Mouse (Mus musculus) liver, embryonic 16.5 days (tissue): Measurements from ENCODE around the gene Amh. TPM values are rescaled to one million over a fixed set of nuclear protein-coding genes. Genes with fewer than 3 reads are reported as not detected.
A peak's percentile ranks its signal among the peaks of the same experiment; 100 is the strongest.
"Not testable (repeated sequence)": the region's sequence is repeated elsewhere in the genome, so short reads cannot be mapped to it uniquely, and the experiment has no call there.

Experiments
- ATAC-seq: fragments of 200-750 bp; cut with Nextera tagmentation; 2 replicates; pipeline ENCODE4 v1.8.0; 2017; ENCODE audit warnings: low read depth, mild to moderate bottlenecking, moderate number of reproducible peaks, moderate library complexity
- H3K27ac ChIP-seq: fragments of 300-500 bp; sonication (generic); 2 replicates; pipeline ENCODE4 v1.5.1; 2014; ENCODE audit warnings: mild to moderate bottlenecking, low read length
- H3K27me3 ChIP-seq: fragments of 300-500 bp; sonication (generic); 2 replicates; pipeline ENCODE4 v1.6.1; 2014; ENCODE audit warnings: low read depth, low read length, mixed read lengths; ENCODE audit not compliant: control insufficient read depth, insufficient read depth
- H3K36me3 ChIP-seq: fragments of 300-500 bp; sonication (generic); 2 replicates; pipeline ENCODE4 v1.6.1; 2014; ENCODE audit warnings: mild to moderate bottlenecking; ENCODE audit not compliant: control insufficient read depth, insufficient read depth
- H3K4me1 ChIP-seq: fragments of 300-500 bp; sonication (generic); 2 replicates; pipeline ENCODE4 v1.6.1; 2014; ENCODE audit warnings: low read depth, low read length, mixed read lengths; ENCODE audit not compliant: control insufficient read depth
- H3K4me2 ChIP-seq: fragments of 300-500 bp; sonication (generic); 2 replicates; pipeline ENCODE4 v1.6.1; 2014; ENCODE audit warnings: low read depth, low read length, mixed read lengths
- H3K4me3 ChIP-seq: fragments of 300-500 bp; sonication (generic); 2 replicates; pipeline ENCODE4 v1.5.1; 2014; ENCODE audit warnings: low read depth, mild to moderate bottlenecking, low read length
- H3K9ac ChIP-seq: fragments of 300-500 bp; sonication (generic); 2 replicates; pipeline ENCODE4 v1.6.1; 2014; ENCODE audit warnings: low read depth, low read length
- H3K9me3 ChIP-seq: fragments of 300-500 bp; sonication (generic); replicated peaks from 2 replicates; pipeline ENCODE4 v1.6.1; 2016; ENCODE audit warnings: low read length; ENCODE audit not compliant: control insufficient read depth
- WGBS: fragments of 180-500 bp; shearing (Covaris S2); extraction: QIAGEN DNeasy Blood & Tissue Kit; methylation state at CpG from one replicate; pipeline ENCODE4 v1.1.7; 2014; ENCODE audit not compliant: insufficient replicate concordance; 5-methylcytosine and 5-hydroxymethylcytosine counted together
- polyA plus RNA-seq: library from polyadenylated mRNA; unstranded; fragments of >200 nt; fragmentation: Nextera tagmentation; extraction: Ambion mirVana; gene quantifications from 2 replicates; pipeline ENCODE4 v1.2.1, GENCODE M21; 2015

Gene Amh
- polyA plus RNA-seq, 1 experiment from 2014 or later = 0.08 TPM

DNA sequence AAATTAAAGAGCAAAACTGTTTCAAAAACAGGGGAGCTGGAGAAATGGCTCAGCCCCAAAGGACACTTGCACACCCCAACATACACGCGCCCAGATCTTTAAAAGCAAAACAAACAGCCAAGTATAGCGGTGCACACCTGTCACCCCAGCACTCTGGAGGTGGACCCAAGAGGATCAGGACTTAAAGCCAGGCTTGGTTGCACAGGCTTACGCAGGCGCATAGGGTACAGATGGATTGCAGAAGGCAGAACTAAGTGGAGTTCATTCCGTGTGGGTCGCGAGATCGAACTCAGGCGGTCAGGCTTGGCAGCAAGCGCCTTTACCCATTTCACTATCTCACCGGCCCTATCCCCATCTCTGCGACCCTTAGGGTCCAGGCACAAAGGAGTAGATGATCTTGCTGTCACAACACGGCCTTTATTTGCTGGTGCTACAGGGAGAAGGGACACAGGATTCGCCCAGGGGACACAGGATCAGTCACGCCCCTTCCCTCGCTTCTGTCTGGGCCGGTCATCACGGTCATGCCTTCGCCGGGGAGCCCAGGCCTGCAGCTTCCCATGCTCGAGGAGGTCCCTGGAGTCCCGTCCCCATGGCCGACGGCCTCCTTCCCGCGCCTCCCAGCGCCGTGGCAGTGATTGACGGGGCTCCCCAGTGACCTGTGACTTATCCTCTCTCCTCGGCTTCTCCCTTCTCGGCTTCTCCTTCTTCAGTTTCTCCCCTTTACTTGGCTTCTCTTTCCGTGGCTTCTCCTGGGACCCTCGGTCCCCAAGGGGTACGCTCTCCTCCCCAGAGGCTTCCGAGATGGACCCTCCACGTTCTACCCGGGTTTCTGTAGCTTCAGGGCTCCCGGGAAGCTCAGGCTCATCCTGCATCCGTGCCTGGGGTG is 3.3 kb downstream of the Amh start:
- Histone ChIP-seq H3K36me3 (peaks cover 17% of the 10 kb centered on the region), H3K4me2 (0 out of 2 replicates have a peak overlapping the region, but pooled peaks have one; percentile 0), H3K9me3 (no peaks in the 10 kb centered on the region), H3K9ac (no peak overlapping the region), H3K4me1 (peaks cover 38% of the 10 kb centered on the region), H3K4me3 (no peak overlapping the region), H3K27ac (no peak overlapping the region), H3K27me3 (peaks cover 60% of the 10 kb centered on the region)
- ATAC-seq = no peak
- WGBS = 20% methylated on average over 40 of the region's 40 CpGs

DNA sequence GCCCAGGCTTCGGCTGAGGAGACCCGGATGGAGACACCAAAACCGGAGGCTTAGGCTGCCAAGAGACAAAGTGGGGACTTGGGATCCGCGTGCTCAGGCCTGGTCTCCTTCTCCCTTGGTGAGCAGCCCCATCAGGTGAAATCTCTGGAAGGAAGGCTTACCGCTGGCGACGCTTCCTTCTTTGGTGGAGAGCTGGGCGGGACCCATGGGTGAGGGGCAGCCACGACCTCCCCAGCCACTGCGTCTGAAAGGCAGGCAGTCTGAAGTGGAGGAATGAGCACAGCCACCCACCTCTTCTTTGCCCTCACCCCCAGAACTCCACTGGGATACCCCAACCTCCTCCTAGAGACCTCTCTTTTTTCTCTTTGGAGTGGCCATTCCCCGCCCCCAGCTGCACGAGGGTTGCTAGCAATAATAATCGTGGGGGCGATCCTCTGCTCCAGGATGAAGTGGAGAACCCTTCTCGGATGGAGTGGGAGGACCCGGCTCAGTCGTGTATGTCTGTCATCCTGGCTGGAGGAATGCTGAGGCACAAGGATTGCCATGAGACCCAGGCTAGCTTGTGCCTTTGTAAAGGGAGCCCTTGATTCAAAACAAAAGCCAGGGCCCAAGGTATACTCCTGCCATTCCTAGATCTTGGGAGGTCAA is 4.1 kb downstream of the Amh start:
- H3K27ac ChIP-seq = no peak overlapping the region
- no peak for ATAC-seq
- peaks cover 61% of the 10 kb centered on the region for H3K27me3 ChIP-seq
- peaks cover 9% of the 10 kb centered on the region for H3K36me3 ChIP-seq
- WGBS = 11% methylated on average over 18 of the region's 18 CpGs
- no peak overlapping the region for H3K4me2 ChIP-seq
- peaks cover 38% of the 10 kb centered on the region for H3K4me1 ChIP-seq
- no peak overlapping the region for H3K4me3 ChIP-seq
- no peaks in the 10 kb centered on the region for H3K9me3 ChIP-seq
- no peak overlapping the region for H3K9ac ChIP-seq

DNA sequence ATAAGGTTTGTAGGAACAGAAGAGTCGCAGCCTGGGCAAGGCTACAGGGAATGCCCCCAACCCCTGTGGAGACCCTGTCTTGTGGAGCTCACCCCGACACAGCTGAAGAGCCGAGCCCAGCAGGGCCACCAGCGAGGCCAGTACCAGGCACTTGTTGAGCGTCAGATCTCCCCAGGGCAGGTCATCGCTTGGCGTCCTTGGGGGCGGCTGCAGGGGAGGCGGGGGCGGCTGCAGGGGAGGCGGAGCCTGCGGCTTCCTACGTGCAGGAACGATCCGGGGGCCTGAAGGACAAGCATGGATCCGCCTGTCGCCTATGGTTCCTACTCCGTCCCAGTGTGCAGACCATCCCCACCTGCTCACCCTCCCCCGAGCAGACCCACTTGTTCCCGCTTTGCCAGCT is 5.0 kb downstream of the Amh start:
- Histone ChIP-seq H3K36me3 (no peaks in the 10 kb centered on the region), H3K9ac (no peak overlapping the region), H3K4me1 (peaks cover 36% of the 10 kb centered on the region), H3K27ac (no peak overlapping the region), H3K9me3 (no peaks in the 10 kb centered on the region), H3K27me3 (peaks cover 61% of the 10 kb centered on the region), H3K4me2 (no peak overlapping the region), H3K4me3 (no peak overlapping the region)
- WGBS = 10% methylated on average over 19 of the region's 20 CpGs
- no peak for ATAC-seq

DNA sequence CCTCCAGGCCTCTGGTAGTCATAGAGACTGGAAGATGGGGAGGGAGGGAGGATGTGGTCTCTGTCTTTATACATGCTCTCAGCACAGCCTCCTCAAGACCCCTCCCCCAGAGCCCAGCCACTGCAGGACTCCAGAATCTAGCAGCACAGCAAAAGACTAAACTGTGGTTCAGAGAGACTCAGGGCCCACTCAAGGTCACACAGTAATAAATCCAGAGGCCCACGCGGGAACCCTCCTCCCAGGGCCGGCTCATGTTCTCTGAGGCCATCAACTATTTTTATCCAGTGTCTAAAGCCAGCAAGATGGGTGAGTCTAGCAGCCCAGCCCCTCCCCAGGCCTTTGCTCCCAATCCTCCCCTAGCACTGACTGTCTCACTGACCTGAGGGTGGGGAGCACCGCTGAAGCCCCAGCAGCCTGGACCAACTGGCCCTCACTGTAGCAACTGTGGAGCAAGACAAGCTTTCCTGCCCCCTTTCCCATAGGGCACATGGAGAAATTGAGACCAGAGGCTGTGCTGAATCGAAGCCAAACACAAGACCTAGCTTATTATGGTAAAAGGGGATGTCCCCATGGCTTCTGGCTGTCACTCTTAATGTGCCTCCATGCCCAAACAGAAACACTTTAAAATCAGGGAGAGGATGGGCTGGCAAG is 7.5 kb downstream of the Amh start:
- Histone ChIP-seq H3K36me3 (no peaks in the 10 kb centered on the region), H3K4me3 (no peak overlapping the region), H3K4me1 (peaks cover 12% of the 10 kb centered on the region), H3K9me3 (no peaks in the 10 kb centered on the region), H3K27ac (no peak overlapping the region), H3K4me2 (no peak overlapping the region), H3K27me3 (peaks cover 48% of the 10 kb centered on the region), H3K9ac (no peak overlapping the region)
- WGBS = 47% methylated on average over 5 of the region's 5 CpGs
- no peak for ATAC-seq

DNA sequence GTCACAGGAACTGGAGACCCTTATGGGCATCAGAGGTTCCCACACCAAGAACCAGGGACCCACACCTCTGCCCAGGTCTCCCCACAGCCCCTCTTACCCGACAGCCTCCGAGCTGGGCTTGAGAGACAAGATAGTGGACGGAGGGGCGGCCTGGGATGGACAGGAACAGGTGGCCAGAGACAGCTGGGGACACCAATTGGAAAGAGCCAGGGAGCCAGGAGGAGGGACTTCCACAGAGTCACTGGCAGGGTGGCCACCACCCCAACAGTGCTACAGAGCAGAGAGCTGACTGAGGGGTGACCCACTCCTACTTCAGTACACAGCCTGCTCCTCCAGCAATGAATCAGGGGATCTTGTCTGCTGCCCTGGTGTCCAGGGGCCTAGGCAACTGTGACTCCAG is 8.3 kb downstream of the Amh start, which contains the start of gene Jsrp1:
TSS of gene Jsrp1 (minus strand) at position 133 of the 400 bp plus-strand sequence.
- Histone ChIP-seq H3K4me1 (peaks cover 7% of the 10 kb centered on the region), H3K9me3 (no peaks in the 10 kb centered on the region), H3K27me3 (peaks cover 39% of the 10 kb centered on the region), H3K36me3 (no peaks in the 10 kb centered on the region), H3K4me3 (no peak within 1 kb of the TSS), H3K9ac (no peak within 1 kb of the TSS), H3K27ac (no peak within 1 kb of the TSS), H3K4me2 (no peak within 1 kb of the TSS)
- no peak for ATAC-seq
- WGBS = 71% methylated on average over 4 of the region's 4 CpGs

DNA sequence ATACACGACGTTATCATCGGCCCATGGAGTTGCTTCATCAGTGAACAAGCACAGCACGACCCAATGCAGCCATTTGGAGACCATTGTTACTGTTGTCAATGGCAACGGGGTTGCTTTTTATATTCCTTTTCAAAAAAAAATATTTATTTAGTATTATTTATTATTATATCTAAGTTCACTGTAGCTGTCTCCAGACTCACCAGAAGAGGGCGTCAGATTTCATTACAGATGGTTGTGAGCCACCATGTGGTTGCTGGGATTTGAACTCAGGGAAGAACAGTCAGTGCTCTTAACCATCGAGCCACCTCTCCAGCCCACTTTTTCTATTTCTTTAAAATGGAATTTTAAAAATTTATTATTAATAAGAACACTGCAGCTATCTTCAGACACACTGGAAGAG is 9.8 kb downstream of the Amh start:
- no peak for ATAC-seq
- H3K27ac ChIP-seq = no peak overlapping the region
- peaks cover 17% of the 10 kb centered on the region for H3K4me1 ChIP-seq
- 53% methylated on average over 7 of the region's 7 CpGs for WGBS
- H3K9ac ChIP-seq = no peak overlapping the region
- peaks cover 25% of the 10 kb centered on the region for H3K27me3 ChIP-seq
- no peak overlapping the region for H3K4me2 ChIP-seq
- H3K36me3 ChIP-seq = no peaks in the 10 kb centered on the region
- H3K4me3 ChIP-seq = no peak overlapping the region
- H3K9me3 ChIP-seq = no peaks in the 10 kb centered on the region

DNA sequence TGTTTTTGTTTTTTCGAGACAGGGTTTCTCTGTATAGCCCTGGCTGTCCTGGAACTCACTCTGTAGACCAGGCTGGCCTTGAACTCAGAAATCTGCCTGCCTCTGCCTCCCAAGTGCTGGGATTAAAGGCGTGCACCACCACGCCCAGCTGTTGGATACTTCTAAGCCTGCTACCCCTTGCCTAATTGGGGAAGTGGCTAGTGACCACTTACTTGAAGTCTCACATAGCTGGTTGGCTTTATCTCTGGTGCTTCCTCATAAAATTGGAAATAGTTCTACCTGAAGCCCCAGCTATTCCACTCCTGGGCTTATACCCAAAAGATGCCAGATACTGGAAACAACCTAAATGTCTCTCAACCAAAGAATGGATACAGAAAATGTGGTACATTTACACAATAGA is 11.3 kb downstream of the Amh start:
- not testable (repeated sequence) for H3K4me2 ChIP-seq, H3K9me3 ChIP-seq, H3K9ac ChIP-seq, H3K36me3 ChIP-seq, H3K4me3 ChIP-seq, H3K27ac ChIP-seq, ATAC-seq
- Histone ChIP-seq H3K4me1 (peaks cover 23% of the 10 kb centered on the region), H3K27me3 (peaks cover 11% of the 10 kb centered on the region)
- 54% methylated on average over 3 of the region's 3 CpGs for WGBS

DNA sequence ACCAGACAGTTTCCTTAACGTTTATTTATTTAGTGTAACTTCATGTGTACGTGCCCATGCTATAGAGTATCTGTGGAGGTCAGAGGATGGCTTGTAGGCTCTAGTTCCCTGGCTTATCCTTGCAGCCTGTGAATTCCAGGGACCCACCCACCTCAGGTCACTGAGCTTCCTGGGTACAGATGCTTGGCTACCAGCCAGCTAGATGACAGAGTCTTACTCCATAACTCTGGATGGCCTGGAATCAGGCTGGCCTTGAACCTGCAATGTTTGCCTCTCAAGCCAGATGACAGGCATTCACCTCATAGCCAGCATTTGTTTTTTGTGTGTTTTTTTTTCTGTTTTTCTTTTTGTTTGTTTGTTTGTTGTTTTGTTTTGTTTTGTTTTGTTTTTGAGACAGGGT is 12.1 kb downstream of the Amh start:
- H3K9me3 ChIP-seq = no peaks in the 10 kb centered on the region
- peaks cover 8% of the 10 kb centered on the region for H3K27me3 ChIP-seq
- no peak overlapping the region for H3K27ac ChIP-seq
- no peaks in the 10 kb centered on the region for H3K36me3 ChIP-seq
- no peak overlapping the region for H3K4me3 ChIP-seq
- no peak for ATAC-seq
- no peak overlapping the region for H3K9ac ChIP-seq
- WGBS = 60% methylated on average over 2 of the region's 2 CpGs
- no peak overlapping the region for H3K4me2 ChIP-seq
- H3K4me1 ChIP-seq = peaks cover 24% of the 10 kb centered on the region

DNA sequence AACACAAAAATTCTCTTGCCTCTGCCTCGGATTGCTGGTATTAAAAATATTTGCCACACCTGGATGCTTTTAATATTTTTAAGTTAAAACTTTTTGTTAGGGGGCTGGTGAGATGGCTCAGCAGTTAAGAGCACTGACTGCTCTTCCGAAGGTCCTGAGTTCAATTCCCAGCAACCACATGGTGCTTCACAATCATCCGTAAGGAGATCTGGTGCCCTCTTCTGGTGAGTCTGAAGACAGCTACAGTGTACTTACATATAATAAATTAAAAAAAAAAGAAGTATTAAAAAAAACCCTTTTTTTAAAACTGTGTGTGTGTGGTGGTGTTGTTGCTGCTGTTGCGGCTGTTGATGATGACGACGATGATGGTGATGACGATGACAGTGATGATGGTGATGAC is 12.9 kb downstream of the Amh start:
- H3K27me3 ChIP-seq, H3K4me3 ChIP-seq, ATAC-seq, H3K9me3 ChIP-seq, H3K4me2 ChIP-seq, H3K36me3 ChIP-seq, H3K9ac ChIP-seq: not testable (repeated sequence)
- peaks cover 29% of the 10 kb centered on the region for H3K4me1 ChIP-seq
- H3K27ac ChIP-seq = peak overlapping the region; percentile 85
- 85% methylated on average over 7 of the region's 7 CpGs for whole genome bisulfite sequencing
